Mouse (Mus musculus) lung, adult 18-20 months (tissue): ENCODE measurements at regions not wholly inside any gene's neighbourhood (a gene's known extent, or its start where the extent isn't known, plus 50 kb on each side); places are given as distances from the start of the nearest gene placed in this dataset.

ENCODE experiments used
- DNase-seq, 2 experiments: peaks; one replicate each; pipeline ENCODE4 v3.0.0; 2022; ENCODE audit warnings: mixed read lengths in 2 of 2

DNA sequence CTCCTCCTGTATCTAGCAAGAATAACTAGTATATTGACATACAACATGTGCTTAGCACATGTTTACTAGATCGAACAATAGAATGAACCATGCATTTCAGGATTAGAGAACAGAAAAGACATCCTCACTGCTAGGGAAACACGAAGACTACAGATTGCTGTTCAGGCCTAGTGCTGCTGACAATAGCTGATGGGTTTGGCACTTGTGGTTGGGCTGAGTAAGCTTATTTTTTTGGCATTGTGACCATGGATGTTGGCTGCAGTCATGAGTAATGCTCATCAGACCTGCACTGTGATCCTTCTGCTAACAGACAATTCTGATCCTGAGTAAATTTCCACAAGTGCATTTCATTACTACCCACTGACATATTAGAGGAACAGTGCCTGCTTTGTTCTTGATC, 117.7 kb upstream of the Kcnip4 start:
- no peak for DNase-seq

DNA sequence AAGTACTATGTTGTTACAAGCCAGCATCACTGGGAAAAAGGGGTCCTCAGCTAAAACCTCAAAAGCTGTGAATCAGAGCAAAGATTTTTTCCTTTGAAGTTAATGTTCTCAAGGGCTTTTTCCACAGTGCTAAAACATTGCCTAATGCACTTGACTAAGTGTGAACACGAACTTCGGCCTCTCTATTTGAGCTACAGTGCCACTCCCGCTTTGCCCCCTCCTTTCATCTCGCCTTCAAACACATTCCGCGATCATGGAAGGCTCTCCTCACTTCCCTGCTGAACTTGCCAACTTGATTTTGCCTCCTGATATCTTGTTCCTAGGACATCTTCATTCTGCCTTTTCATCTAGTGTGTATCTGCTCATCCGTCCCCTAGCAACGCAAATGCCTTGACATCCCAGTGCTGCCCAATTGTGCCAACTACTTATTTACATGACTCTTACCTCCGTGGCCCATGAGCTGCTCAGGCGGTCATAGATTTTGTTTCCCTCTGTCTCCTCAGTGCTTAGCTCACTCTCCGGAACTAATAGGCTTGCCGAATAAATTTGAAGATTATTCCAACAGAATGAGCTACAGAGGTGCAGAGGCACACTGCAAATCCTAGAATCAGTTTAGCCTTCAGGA, 116.6 kb upstream of the Kcnip4 start:
- no peak for DNase-seq

DNA sequence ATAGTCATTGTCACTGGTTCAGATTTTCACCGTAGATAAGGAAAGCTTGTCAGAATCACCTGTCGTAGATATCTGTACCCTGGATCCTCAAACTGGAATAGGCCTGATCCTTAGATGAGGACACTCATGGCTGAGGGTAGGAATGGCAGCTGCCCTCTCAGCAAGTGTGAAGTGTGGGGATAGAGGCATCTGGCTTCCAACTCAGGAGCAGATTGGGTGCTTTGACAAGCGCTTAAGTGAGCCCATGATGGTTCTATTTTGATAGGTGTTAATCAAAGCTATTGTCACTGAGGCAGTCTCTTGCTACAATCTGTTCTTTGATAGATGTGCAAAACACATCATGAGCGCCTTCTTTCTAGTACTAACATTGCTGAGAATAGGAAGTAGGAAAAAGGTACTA, 114.9 kb upstream of the Kcnip4 start:
- no peak for DNase-seq

DNA sequence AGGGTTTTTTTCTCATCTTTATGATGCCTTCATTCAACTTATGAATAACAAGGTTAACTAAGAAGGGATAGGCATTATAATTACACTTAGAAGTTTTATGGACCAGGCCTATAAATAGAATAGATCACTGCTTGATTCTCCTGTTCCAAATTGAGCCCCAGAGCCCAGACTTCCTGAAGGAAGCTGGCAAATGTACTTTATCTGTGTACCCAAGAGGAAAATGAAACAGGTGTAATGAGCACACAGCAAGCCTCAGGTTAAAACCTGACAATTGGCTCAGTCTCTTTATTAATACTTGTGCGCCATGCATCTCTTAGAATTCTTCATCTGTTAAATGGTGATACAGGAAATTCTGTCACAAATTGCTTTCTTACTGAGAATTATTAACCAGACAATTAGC, 95.4 kb upstream of the Kcnip4 start:
- DNase-seq, result no peak

DNA sequence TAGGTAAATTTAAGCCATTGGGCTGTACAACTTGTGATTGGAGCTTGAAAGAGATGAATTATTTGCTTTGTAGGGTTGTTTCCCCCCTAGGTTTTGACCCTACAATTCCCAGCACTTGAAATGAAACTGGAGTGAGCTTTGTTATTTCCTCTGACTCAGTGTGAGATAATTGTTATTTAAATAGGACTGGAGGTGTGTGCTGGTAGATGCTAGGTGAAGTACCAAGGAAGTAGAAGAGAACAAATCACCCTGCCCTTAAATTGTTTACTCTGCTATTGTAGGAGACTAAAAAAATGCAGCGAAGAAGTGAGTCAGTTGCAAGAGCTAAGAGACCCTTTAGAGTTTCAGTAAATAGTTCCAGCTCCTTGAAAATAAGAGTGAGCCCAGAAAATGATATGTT, 82.1 kb upstream of the Kcnip4 start:
- DNase-seq, result no peak

DNA sequence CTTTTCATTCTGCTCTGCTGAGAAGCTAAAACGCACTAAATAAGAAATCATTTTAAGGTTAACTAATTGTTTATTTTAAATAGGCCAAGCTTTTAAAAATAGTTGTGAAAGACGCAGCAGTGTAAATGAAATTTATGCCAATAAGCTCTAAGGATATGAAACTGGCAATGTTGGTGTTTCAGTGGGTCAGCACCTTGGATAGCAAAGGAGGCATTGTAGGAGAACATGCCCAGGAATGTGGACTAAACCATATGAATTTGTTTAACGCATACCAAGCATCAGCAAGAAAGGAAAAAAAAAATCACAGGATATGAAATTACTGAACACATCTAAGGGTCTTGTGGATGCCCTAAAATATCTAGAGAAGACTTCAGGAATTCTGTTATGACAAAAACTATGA, 56.1 kb upstream of the Kcnip4 start:
- DNase-seq, result no peak

DNA sequence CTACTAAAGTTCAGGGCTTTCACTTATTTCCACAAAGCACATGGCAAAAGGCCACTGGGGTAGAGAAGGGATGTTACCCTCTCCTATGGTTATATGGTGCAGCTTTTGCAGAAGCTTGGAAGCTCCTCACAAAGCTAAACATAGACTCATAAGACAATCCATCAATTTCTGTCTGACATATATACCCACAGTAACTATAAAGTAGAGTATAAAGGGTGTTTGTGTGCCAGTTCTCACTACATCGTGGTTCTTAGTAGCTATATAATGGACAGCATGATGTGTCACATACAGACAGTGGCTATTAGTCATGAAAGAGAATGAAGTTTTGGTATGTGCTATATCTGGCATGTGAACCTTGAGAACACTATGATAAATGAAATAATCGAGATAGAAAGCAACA, 51.2 kb upstream of the Kcnip4 start:
- no peak for DNase-seq
